Mouse (Mus musculus) urinary bladder, postnatal 0 days (tissue): Measurements from ENCODE around the gene Carnmt1. TPM values are rescaled to one million over a fixed set of nuclear protein-coding genes. Genes with fewer than 3 reads are reported as not detected.

Experiments used
- polyA plus RNA-seq: library from polyadenylated mRNA; unstranded; fragments of >200 nt; fragmentation: Nextera tagmentation; extraction: Ambion mirVana; gene quantifications from 2 replicates; pipeline ENCODE4 v1.2.1, GENCODE M21; 2015

Carnmt1 gene
- 16.5 and 17.9 TPM in 2 replicates for polyA plus RNA-seq

DNA sequence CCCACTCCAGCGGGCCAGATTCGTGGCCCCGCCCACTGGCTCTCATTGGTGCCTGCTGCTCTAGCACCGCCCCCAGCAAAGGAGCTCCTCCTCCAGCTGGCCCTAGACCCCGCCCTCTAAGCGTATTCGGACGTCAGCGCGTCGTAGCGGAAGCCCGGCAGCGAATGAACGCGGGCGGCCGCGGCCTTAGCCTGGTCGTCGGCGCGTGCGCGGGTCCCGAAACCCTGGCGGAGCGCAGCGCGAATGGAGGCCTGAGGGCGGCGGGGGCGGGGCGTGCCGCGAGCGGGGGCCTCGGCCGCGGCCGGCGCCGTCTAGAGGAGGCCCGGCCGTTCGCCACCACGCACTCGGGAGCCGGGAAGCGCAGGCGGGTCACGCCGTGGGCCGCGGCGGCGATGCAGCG, at the start of gene Carnmt1:
Gene Carnmt1, plus strand, starts transcription at position 157 of the 400 bp plus-strand sequence.

DNA sequence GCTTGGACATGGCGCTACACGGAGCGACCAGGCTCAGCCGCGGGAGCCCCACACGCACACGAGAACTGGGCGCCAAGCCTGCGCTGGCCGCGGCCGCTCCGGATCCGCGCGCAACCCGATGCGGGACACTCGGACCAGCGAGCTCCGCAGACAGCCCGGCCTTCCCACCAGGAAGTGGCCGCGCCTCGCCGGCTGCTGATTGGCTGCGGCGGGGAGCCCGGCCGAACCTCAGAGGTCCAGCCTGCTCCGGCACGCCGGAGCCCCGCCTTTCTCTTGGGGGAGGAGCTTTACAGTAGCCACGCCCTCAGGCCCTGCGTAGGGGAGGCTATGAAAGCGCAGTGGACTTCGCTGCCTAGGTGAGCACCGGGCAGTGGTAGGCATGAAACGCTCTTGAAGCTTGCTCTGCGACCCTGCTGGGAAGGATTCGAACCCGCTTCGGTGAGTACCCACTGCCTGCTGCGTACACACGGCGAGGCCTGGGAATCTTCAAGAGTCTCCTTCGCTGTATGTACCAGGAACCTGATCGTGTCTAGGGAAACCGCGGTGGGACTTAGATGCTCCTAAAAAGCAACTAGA, 38.8 kb upstream of the Carnmt1 start, which contains the start of the genes Ostf1 and Nmrk1:
Gene Ostf1, minus strand, starts transcription at position 180 of the 576 bp plus-strand sequence.
Gene Nmrk1, plus strand, starts transcription at position 307 of the 576 bp plus-strand sequence.

DNA sequence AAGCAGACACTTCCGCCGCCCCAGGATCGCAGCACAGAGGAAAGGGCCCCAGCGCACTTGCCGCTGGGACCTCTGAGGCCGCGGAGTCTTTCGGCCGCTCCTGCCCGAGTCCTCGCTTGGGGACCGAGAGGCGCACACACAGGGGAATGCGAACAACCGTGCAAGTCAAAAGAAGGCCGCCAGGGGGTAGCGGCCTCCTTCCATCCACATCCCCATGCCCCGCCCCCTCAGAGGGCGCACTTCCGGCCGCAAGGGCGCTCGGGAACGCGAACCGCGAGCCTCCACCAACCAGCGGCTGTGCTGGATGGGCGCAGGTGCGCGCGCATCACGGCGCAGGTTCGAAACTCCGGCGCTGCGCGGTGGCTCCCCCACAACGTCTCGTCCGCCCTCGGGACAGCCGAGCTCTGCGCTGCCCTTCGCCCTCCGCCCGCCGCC, 42.3 kb downstream of the Carnmt1 start, which contains the start of gene D030056L22Rik:
Gene D030056L22Rik, plus strand, starts transcription at position 328 of the 435 bp plus-strand sequence.

GRCm38 (mm10) chr19:18749598-18750339, 79.2 kb downstream of the Carnmt1 start, which contains the start of gene Trpm6:
Trpm6 (plus strand) TSS chr19:18749983.

Other genes with a start within 250 kb of the Carnmt1 start
- gene Ostf1, start 38.9 kb upstream of the Carnmt1 start, polyA plus RNA-seq = 134 and 153 TPM in 2 replicates
- 6.6 and 6.8 TPM in 2 replicates for gene Nmrk1, start 38.8 kb upstream of the Carnmt1 start, polyA plus RNA-seq
- gene D030056L22Rik, start 42.4 kb downstream of the Carnmt1 start, polyA plus RNA-seq = 11.3 and 12.9 TPM in 2 replicates
- 0.05 and 0.06 TPM in 2 replicates for gene Trpm6, start 79.2 kb downstream of the Carnmt1 start, polyA plus RNA-seq